Mouse (Mus musculus) liver, adult 2 months (tissue): ENCODE data around the gene Abca3.

Source experiments
- CTCF ChIP-seq: fragments of 200-500 bp; IDR thresholded peaks from 2 replicates; pipeline ENCODE4 v1.5.1; 2011; ENCODE audit warnings: low read depth, low read length, control low read depth
- POLR2A ChIP-seq: fragments of 200-500 bp; IDR thresholded peaks from 2 replicates; pipeline ENCODE4 v1.6.1; 2011; ENCODE audit warnings: low read length, control low read depth; ENCODE audit not compliant: insufficient read depth; ENCODE audit errors: extremely low read depth

GRCm38 (mm10) chr17:24427170-24427557 lies 75.4 kb downstream of the Abca3 start:
- TF ChIP-seq CTCF (no peak), POLR2A (no peak)
